Mouse (Mus musculus): ENCODE data around the gene Tmem184b.

Tmem184b gene

GRCm38 (mm10) chr15:79402836-79403762 lies at the start of gene Tmem184b:
Gene Tmem184b (minus strand): TSS chr15:79403569.
- peak; percentile 54 for DNase-seq (ENCODE audit: low read depth)

GRCm38 (mm10) chr15:79448041-79448440 lies 44.7 kb upstream of the Tmem184b start:
- no peak for DNase-seq (ENCODE audit: low read depth)

GRCm38 (mm10) chr15:79445786-79446654 lies 42.7 kb upstream of the Tmem184b start:
- no peak for DNase-seq (ENCODE audit: low read depth)

- DNase-seq (ENCODE audit: low read depth), result no peak
Measured at GRCm38 (mm10) chr15:79443856-79444410, 40.6 kb upstream of the Tmem184b start.

DNA sequence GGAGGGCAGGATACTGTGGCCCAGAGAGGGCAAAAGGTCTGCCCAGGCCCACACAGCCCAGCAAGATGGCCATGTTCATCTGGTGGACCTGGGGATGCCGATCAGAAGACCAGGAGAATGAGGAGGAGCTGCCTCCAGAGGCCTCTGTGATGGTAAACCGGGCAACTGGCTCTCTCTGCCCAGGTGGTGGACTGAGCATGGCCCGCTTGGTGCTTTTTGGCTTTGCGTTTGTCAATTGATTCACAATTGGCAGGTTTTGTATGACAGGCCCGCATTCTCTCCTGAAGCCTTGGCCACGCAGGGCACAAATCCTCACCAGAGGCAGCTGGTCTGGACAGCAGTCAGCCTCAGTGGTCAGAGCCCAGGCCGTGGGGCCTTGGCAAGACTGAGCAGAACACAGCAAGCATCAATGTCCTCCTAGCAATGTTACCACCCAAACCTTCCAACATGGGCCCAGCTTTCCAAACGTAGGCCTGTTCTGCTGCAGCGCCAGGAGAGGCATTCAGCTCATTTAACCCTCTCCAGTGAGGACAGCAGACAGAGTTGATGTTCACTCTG lies 39.7 kb upstream of the Tmem184b start:
- no peak for DNase-seq (ENCODE audit: low read depth)

DNA sequence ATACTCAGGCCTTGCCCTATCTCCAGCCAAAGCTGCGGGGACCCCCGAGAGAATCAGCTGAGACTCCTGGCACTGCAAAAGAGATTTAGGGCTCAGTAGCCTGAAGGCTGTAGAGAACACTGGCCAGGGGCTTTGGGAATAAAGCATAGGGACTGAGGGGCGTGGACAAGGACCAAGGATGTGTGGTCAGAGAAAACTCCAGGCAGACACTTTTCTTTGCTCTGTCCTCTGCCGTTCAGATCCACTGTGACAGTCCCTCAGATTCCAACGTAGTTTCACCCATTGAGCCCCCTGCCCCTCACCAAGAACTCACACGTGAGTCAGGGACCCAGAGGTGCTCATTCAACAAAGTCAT lies 38.9 kb upstream of the Tmem184b start:
- no peak for DNase-seq (ENCODE audit: low read depth)

DNA sequence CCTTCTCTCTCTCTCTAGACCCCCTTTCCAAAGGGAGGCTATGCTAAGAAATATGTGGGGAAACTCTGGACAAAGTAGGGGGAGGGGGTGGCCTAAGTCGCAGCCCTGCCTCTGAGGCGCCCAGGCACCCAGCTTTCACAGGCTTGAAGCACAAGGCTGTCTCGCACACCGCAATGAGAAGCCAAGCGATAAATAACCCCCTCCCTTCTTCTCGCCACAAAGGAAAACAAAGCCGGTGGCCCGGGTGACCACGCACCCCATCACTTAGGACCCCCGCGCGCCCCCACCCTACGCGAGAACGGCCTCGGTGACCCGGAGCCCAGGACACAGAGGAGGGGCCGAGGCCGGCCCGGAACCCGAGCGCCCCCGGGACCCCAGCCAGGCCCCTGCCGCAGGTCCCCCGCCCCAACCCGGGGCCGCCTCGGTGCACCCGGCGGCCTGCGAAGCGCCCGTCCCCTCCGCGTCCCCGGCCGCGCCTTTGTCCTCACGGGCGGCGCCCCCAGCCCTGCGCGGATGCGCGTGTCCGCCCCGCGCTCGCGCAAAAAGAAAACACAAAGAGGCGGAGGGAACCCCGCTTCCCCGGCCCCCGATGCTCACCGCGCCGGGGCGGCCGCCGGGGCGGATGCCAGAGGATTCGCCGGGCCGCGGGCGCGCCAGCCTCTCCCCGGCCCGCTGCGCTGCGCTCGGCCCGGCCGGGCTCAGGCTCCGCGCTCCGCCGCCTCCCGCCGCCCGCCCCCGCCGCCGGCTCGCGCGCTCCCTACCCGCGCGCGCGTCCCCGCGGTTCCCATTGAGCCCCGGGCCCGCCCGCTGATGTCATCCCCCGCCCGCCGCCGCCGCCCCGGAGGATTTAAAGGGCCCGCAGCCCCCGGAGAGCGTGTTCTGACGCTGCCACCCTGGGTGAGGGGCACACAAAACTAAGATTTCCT lies 38.2 kb upstream of the Tmem184b start:
- peak; percentile 30 for DNase-seq (ENCODE audit: low read depth)

DNA sequence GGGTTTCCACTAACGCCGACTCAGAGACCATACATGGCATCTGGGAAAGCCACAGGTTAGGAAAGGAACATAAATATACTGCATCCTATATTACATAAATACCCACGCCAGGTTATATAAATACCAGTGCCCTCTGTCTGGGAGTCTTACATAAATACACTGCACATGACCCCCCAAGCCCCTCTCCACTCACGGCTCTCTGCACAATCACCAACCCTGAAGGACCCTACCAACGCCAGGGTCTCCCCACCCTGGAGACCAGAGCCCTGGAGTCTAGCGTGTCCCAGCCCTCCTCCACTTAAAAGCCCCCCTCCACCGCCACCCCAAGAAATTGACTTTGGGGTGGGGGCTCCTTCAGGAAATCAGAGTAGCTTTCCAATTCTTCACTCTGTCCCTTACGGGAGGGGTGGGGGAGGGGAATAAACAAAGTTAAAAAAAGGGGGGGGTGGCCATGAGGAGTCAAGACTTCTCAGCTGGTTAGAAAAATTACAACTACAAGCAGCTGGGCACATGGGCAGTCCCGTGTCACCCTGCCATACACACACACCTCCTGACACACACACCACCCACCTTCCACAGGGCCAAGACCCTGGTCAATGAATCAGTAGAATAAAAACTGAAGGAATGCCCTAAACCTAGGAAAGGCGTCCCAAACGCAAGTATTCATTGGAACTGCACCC lies 37.4 kb upstream of the Tmem184b start:
- no peak for DNase-seq (ENCODE audit: low read depth)

- DNase-seq (ENCODE audit: low read depth), result no peak
Measured at GRCm38 (mm10) chr15:79440223-79440622, 36.9 kb upstream of the Tmem184b start.

- DNase-seq (ENCODE audit: low read depth), result no peak
Measured at GRCm38 (mm10) chr15:79439386-79439785, 36.0 kb upstream of the Tmem184b start.

DNA sequence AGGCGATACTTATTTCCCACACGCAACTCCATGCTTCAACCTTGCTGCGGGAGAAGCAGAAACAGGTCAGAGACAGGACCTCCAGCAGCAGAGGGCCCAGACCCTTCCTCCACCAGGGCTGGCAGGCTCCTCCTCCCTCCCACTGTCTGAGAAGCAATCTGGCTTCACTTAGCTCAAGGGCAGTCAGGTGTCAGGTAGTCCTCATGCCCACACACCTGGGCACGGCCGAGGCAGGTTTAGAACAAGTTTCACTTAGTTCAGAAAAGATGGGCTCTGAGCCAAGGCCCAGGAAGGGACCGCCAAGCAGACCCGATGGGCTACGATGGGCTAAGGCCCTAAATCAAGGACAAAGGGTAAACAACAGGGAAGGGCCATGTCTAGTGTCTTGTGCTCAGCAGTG lies 35.4 kb upstream of the Tmem184b start:
- no peak for DNase-seq (ENCODE audit: low read depth)

DNA sequence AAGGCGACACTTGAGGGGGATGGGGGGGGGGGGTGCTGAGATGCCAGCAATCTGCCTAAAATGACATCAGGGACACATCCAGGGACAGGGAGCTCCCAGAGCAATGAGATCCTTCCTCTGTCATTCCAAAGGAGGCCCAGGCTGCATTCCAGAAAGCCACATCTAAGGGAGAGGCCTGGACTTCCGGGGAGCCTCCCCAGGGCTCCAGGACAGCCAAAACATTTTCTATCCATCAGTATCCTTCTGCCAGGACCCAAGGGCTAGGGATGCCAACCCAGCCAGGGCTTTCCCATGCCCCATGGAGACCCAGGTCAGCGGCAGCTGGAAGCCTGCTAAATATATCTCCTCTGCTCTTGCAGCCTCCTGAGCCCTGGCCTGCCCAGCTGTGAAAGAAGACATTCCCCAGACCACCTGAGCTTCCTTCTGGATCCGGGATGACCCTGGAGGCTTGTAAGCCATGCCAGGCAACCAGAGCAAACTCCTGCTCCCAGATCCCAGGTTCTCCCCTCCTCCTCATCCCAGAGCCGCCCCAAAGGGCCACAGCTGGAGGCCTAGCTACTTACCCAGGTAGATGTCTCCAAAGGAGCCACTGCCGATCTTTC lies 34.9 kb upstream of the Tmem184b start:
- DNase-seq (ENCODE audit: low read depth), result no peak

DNA sequence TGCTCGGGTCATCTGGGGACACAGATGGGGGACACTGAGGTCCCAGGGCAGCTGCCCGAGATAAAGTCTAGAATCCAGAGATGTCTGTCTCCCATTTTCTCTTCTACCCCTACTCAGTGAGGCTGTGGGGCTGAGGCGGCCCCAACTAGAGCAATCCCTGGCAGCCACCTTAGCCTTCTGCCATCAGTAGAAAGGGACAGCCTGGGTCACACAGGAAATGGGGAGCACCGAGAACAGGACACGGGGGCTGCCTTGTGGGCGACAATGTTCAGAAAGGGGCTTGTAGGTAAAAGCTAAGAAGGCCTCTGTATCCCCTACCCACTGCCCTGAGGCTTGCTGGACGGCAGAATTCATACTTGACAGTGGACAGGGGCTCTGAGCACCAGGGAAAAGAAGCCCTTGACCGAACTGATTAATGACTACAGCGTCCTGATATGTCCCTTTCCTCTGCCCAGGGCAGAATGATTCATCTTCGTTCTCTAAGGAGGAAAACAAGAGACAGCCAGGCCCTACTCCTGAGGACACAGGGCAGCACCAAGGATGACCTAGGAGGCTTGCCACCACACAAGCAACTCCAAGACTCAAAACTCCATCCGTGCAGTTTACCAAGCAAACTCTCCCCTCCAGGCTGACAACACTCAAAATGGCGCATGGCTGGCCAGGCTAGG lies 34.3 kb upstream of the Tmem184b start:
- DNase-seq (ENCODE audit: low read depth), result no peak

DNA sequence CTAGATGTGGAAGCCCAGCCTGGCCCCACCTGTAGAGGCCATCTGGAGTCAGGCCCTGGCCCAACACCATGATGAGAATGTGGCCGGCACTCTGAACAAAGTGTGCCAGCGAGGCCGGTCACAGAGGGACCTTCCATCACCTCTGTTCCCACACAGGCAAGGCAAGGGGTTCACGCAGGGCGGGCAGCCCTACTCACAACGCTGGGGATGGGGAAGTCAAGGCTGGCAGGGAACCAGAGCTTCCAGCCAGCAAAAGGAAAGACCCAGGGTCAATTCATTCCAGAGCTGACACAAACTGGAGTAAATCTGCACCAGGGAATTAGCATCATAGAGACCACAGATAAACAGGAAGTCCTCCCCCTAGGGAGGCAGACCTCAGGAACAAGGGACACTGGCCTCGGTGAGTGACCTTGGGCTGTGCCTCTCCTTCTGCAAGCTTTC lies 33.1 kb upstream of the Tmem184b start:
- DNase-seq (ENCODE audit: low read depth), result no peak

DNA sequence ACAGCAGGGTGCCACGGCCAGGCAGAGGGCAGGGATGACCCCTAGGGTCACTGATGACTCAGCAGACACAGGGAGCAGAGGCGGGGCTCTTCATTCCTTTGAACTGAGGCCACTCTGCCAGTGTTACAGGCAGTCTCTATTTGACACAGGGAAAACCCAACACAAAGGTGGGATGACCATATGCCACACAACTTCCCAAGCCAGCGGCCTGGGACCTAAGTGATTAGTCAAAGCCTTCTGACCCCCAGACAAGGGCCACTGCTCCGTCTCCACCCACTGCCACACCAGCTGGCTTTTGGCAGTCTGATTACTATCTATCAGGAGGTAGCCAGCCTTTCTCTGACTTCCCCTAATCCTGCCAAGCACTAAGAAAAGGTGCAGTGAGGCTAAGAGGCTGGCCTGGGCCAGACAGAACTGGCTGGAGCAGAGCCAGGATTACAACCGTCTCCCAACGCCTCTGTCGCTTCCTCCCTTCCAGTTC lies 31.9 kb upstream of the Tmem184b start:
- DNase-seq (ENCODE audit: low read depth), result no peak

GRCm38 (mm10) chr15:79432892-79433291 lies 29.5 kb upstream of the Tmem184b start:
- no peak for DNase-seq (ENCODE audit: low read depth)

DNA sequence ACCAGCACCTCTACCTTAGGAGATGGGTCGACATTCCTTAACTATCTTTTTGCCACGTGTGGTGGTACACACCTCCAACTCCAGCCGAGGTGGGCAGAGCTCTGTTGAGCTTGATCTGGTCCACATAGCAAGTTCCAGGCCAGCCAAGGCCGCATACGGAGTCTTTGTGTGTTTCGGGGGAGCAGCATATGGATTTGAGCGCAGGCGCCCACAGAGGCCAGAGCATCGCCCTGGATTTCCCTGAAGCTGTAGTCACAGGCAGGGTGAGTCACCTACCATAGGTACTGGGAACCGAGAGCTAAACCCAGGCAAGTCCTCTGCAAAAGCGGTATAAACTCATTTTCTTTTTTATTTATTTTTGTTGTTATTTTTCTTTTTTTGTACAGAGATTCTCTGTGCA lies 29.0 kb upstream of the Tmem184b start:
- DNase-seq (ENCODE audit: low read depth), result no peak

- no peak for DNase-seq (ENCODE audit: low read depth)
Measured at GRCm38 (mm10) chr15:79431925-79432324, 28.6 kb upstream of the Tmem184b start.

DNA sequence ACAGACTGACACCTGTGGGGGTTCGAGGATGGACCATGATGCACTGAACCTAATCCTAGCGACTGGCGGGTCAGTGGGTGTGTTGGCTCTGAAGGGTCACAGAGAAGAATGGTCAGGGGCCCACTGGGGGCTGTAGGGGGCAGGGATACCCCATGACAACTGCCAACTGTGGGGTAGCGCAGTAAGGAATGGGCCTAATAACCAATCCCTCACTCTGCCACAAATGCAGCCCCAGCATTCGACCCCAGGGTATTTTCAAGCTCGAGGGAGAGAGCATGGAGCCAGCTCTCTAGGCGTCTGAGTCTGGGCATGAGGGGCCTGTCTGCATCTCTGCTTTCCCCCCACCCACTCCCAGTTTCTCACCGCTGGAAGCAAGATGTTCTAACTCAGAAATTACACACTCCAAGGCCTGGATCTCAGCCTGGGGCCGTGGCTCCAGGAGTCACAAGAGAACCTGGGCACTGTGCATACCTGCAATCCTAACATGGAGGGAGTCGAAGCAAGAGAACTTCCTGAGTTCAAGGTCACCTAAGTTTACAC lies 27.2 kb upstream of the Tmem184b start:
- DNase-seq (ENCODE audit: low read depth), result no peak
